Mouse (Mus musculus) testis, adult 2 months (tissue): ENCODE data around the gene Ppp1r27.

ENCODE experiments used
- CTCF ChIP-seq: fragments of 200-500 bp; IDR thresholded peaks from 2 replicates; pipeline ENCODE4 v1.5.1; 2012; ENCODE audit warnings: low read depth, mild to moderate bottlenecking, inconsistent platforms, low read length, moderate library complexity; ENCODE audit not compliant: control insufficient read depth, insufficient read depth, insufficient replicate concordance
- POLR2A ChIP-seq: fragments of 200-500 bp; IDR thresholded peaks from 2 replicates; pipeline ENCODE4 v1.6.1; 2012; ENCODE audit warnings: low read depth, mild to moderate bottlenecking, inconsistent platforms, low read length, moderate library complexity; ENCODE audit not compliant: control insufficient read depth

- no peak for TF ChIP-seq POLR2A
- no peak for TF ChIP-seq CTCF
Observed at GRCm38 (mm10) chr11:120518558-120518957, 32.4 kb downstream of the Ppp1r27 start.
